9 mouse cellular contexts compared by ENCODE assay signal in the genomic region with DNA sequence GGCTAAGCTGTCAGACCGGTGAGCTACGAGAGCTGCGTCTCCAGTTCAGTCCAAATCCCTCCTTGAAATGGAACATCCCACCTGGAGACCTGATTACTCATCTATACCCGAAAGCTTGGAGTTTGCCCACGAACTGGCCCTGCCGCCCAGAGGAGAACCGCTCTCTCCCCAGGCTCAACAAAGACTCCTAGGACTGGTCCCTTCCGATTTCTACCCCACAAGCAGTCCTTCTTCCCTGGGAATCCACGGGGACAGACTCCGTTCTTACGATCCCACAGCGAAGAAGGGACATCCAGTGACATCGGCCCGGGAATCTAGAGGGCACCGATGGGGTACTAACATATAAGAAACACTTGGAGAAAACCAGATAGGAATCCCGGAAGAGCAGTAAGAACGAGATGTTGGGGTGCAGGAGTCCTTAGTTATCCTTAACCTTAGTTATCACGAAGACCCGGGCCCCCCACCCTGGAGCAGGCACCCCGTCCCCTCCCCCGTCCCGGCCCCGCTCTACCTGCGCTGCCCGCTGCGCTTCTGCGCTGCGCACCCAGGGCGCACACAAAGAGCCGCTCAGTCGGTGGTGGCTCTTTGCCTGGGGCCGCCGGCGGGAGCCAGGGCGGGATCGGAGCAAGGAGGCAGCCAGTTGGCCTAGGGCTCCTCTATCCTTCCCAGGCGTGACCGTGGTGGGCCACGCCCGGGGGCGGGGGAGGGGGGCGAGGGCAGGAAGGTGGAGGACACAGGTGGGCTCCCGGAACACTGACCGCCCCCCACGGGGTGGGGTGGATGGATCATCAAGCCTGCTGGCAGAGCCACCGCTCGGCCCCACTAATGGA. TPM values are rescaled to one million over a fixed set of nuclear protein-coding genes. Genes with fewer than 3 reads are reported as not detected.
DNase-seq lines count a peak whose midpoint lies in the region; ATAC-seq lines count a peak whose summit lies in the region.
"Had no signal": no experiment of that assay in that cellular context is flagged by ENCODE, and none has a peak within 500 bp of the region (broad histone marks: within the 10 kb centered on the region; RNA-seq: fewer than 3 reads in every experiment).

A gene (minus strand): TSS at position 827 of the 830 bp plus-strand sequence.

- no peak for DNase-seq in heart, postnatal 25 days (ENCODE audit: low spot score)
- peak; percentile 72 for DNase-seq in ZHBTc4 (ENCODE audit: low read depth, low spot score)
- DNase-seq in forebrain, embryonic 10.5 days (ENCODE audit: extremely low spot score, low spot score) = peak; percentile 46
- DNase-seq in liver, embryonic 13.5 days = no peak
- DNase-seq in urinary bladder, adult 18-20 months (ENCODE audit: low spot score in 2 of 2) = no peak
- no peak for DNase-seq in layer of hippocampus, postnatal 14 days (ENCODE audit: low spot score in 2 of 2)

- no peaks in the 10 kb centered on the region for H3K9me3 ChIP-seq in heart, embryonic 16.5 days (replicated peaks; ENCODE audit: control insufficient read depth, low read length)
- H3K9me3 ChIP-seq in forebrain, embryonic 10.5 days = no peaks in the 10 kb centered on the region
- H3K9me3 ChIP-seq in liver, embryonic 13.5 days (replicated peaks) = no peaks in the 10 kb centered on the region
- H3K9me3 ChIP-seq: G1E had no signal

- H3K9ac ChIP-seq in heart, embryonic 16.5 days (ENCODE audit: low read length) = peak within 1 kb of the TSS; percentile 27
- H3K9ac ChIP-seq in liver, embryonic 13.5 days = no peak within 1 kb of the TSS

- WGBS in heart, embryonic 16.5 days = 7% methylated on average over 47 of the region's 47 CpGs
- 3% methylated on average over 46 of the region's 47 CpGs for WGBS in forebrain, embryonic 10.5 days
- 14% methylated on average over 47 of the region's 47 CpGs for WGBS in liver, embryonic 13.5 days (ENCODE audit: insufficient replicate concordance)

- ATAC-seq in heart, embryonic 16.5 days (replicated peaks; ENCODE audit: extremely low read depth, insufficient read depth, low FRiP score) = no peak
- ATAC-seq in liver, embryonic 13.5 days (ENCODE audit: low read depth) = no peak
- no peak for ATAC-seq in frontal cortex, adult (ENCODE audit: low TSS enrichment)

- H3K4me1 ChIP-seq in heart, embryonic 16.5 days (ENCODE audit: control insufficient read depth, insufficient read depth, low read length) = no peaks in the 10 kb centered on the region; the same call in 1 of the 2 replicates
- peaks cover 24% of the 10 kb centered on the region for H3K4me1 ChIP-seq in forebrain, embryonic 10.5 days
- no peaks in the 10 kb centered on the region for H3K4me1 ChIP-seq in liver, embryonic 13.5 days (replicated peaks)

- peaks cover 34% of the 10 kb centered on the region for H3K27me3 ChIP-seq in heart, embryonic 16.5 days (ENCODE audit: control insufficient read depth, insufficient read depth, low read length)
- H3K27me3 ChIP-seq in forebrain, embryonic 10.5 days (ENCODE audit: poor library complexity, severe bottlenecking) = peaks cover 55% of the 10 kb centered on the region
- peaks cover 57% of the 10 kb centered on the region for H3K27me3 ChIP-seq in liver, embryonic 13.5 days

- no peak within 1 kb of the TSS for H3K27ac ChIP-seq in heart, embryonic 16.5 days (ENCODE audit: low read length)
- peak within 1 kb of the TSS; percentile 75 for H3K27ac ChIP-seq in forebrain, embryonic 10.5 days
- H3K27ac ChIP-seq in liver, embryonic 13.5 days = no peak within 1 kb of the TSS

- no peaks in the 10 kb centered on the region for H3K36me3 ChIP-seq in heart, embryonic 16.5 days (ENCODE audit: control insufficient read depth, insufficient read depth)
- H3K36me3 ChIP-seq in forebrain, embryonic 10.5 days (replicated peaks) = peaks cover 20% of the 10 kb centered on the region; the same call in 1 of the 2 replicates
- H3K36me3 ChIP-seq in liver, embryonic 13.5 days = no peaks in the 10 kb centered on the region
- H3K36me3 ChIP-seq: G1E had no signal

- peak within 1 kb of the TSS; percentile 62 for H3K4me2 ChIP-seq in heart, embryonic 16.5 days (ENCODE audit: low read depth, low read length)
- H3K4me2 ChIP-seq in liver, embryonic 13.5 days = peak within 1 kb of the TSS; percentile 23

- H3K4me3 ChIP-seq in heart, embryonic 16.5 days (ENCODE audit: low read length) = peak within 1 kb of the TSS; percentile 44
- H3K4me3 ChIP-seq in forebrain, embryonic 10.5 days = peak within 1 kb of the TSS; percentile 57
- peak within 1 kb of the TSS; percentile 1; the same call in 1 of the 2 replicates for H3K4me3 ChIP-seq in liver, embryonic 13.5 days (replicated peaks)

- intact Hi-C loops in heart, postnatal 25 days (cut with DNase I) = loop anchor here (10.0 kb wide), 1 partner anchor 235 kb away; no protein-coding TSS in a partner anchor

RNA-seq across cellular contexts. Expression of the gene that starts here (rescaled TPM):
- polyA plus RNA-seq in heart, embryonic 16.5 days (2015; fragmentation: Nextera tagmentation; extraction: Ambion mirVana) = 0.41 and 1.4 TPM in 2 replicates
- total RNA-seq in heart, postnatal 25 days (2021) = not detected
- polyA plus RNA-seq in forebrain, embryonic 10.5 days (2016; fragmentation: Nextera tagmentation; extraction: Ambion mirVana) = 1.4 and 1.7 TPM in 2 replicates
- 0.06 TPM in 1 of 2 replicates, not detected in the other for polyA plus RNA-seq in liver, embryonic 13.5 days (2015; fragmentation: Nextera tagmentation; extraction: Ambion mirVana)
- under 1 TPM; 0.44 to 0.95 TPM for total RNA-seq in layer of hippocampus, postnatal 14 days (2021)
- polyA plus RNA-seq: G1E had no signal

Comparison
In these comparisons a context has a peak if more than half of its experiments do, and no peak if none do; other contexts are left out.
1. H3K4me3 ChIP-seq: peak in every context shown above with its lines; median percentile 57 in forebrain, embryonic 10.5 days; 44 in heart, embryonic 16.5 days; 1 in liver, embryonic 13.5 days.
2. DNase-seq: peak in ZHBTc4 (single experiment) and forebrain, embryonic 10.5 days (single experiment); none in heart, postnatal 25 days (single experiment), liver, embryonic 13.5 days (single experiment), urinary bladder, adult 18-20 months (0 of 2) and layer of hippocampus, postnatal 14 days (0 of 2).